Mouse (Mus musculus) myocyte (in vitro differentiated cells): Measurements from ENCODE around the gene Arrb1. TPM values are rescaled to one million over a fixed set of nuclear protein-coding genes. Genes with fewer than 3 reads are reported as not detected.

Experiments used
- H3K27me3 ChIP-seq: one replicate; pipeline ENCODE4 v1.6.1; 2011; ENCODE audit not compliant: control insufficient read depth, insufficient read depth, insufficient read length
- H3K36me3 ChIP-seq: one replicate; pipeline ENCODE4 v1.6.1; 2011; ENCODE audit not compliant: control insufficient read depth, insufficient read depth
- H3K4me2 ChIP-seq: one replicate; pipeline ENCODE4 v1.6.1; 2011; ENCODE audit warnings: low read depth, control low read depth
- H3K4me3 ChIP-seq: one replicate; pipeline ENCODE4 v1.5.1; 2011; ENCODE audit warnings: mild to moderate bottlenecking, control low read depth, moderate library complexity
- H3K79me2 ChIP-seq: one replicate; pipeline ENCODE4 v1.6.1; 2011; ENCODE audit not compliant: control insufficient read depth, insufficient read depth
- H3ac ChIP-seq: one replicate; pipeline ENCODE4 v1.6.1; 2011; ENCODE audit not compliant: control insufficient read depth, insufficient read length
- CEBPB ChIP-seq: IDR thresholded peaks from 2 replicates; pipeline ENCODE4 v1.6.1; 2011; ENCODE audit warnings: mild to moderate bottlenecking, moderate library complexity; ENCODE audit not compliant: poor library complexity, insufficient read depth, severe bottlenecking
- E2F4 ChIP-seq: IDR thresholded peaks from one replicate; pipeline ENCODE4 v1.6.1; 2011; ENCODE audit warnings: mild to moderate bottlenecking, control low read depth, moderate library complexity; ENCODE audit not compliant: insufficient read depth
- MAX ChIP-seq: IDR thresholded peaks from one replicate; pipeline ENCODE4 v1.6.1; 2011; ENCODE audit warnings: low read depth, mild to moderate bottlenecking, control low read depth
- MYOD1 ChIP-seq, 3 experiments: IDR thresholded peaks; one replicate each; pipeline ENCODE4 v1.6.1; 2011; ENCODE audit warnings: control low read depth in 2 of 3, low read depth in 2 of 3, mild to moderate bottlenecking in 2 of 3, moderate library complexity in 1 of 3; ENCODE audit not compliant: insufficient read length in 2 of 3, control insufficient read depth in 1 of 3
- MYOG ChIP-seq, 3 experiments: IDR thresholded peaks; one replicate each; pipeline ENCODE4 v1.6.1; 2011; ENCODE audit warnings: control low read depth in 2 of 3, low read depth in 2 of 3, mild to moderate bottlenecking in 2 of 3; ENCODE audit not compliant: insufficient read length in 2 of 3, control insufficient read depth in 1 of 3, insufficient read depth in 1 of 3
- POLR2A ChIP-seq: IDR thresholded peaks from one replicate; pipeline ENCODE4 v1.6.1; 2011; ENCODE audit warnings: low read depth, mild to moderate bottlenecking, control low read depth, moderate library complexity; ENCODE audit not compliant: insufficient read length
- POLR2AphosphoS2 ChIP-seq: IDR thresholded peaks from one replicate; pipeline ENCODE4 v1.6.1; 2011; ENCODE audit warnings: low read depth, control low read depth; ENCODE audit not compliant: insufficient read length
- REST ChIP-seq: IDR thresholded peaks from one replicate; pipeline ENCODE4 v1.6.1; 2011; ENCODE audit warnings: mild to moderate bottlenecking, control low read depth, moderate library complexity; ENCODE audit not compliant: insufficient read depth, insufficient read length
- SRF ChIP-seq: IDR thresholded peaks from one replicate; pipeline ENCODE4 v1.6.1; 2011; ENCODE audit warnings: low read depth; ENCODE audit not compliant: control insufficient read depth, insufficient read length
- TCF12 ChIP-seq: IDR thresholded peaks from one replicate; pipeline ENCODE4 v1.6.1; 2011; ENCODE audit warnings: mild to moderate bottlenecking, control low read depth; ENCODE audit not compliant: poor library complexity, insufficient read depth, severe bottlenecking
- TCF3 ChIP-seq: IDR thresholded peaks from one replicate; pipeline ENCODE4 v1.6.1; 2011; ENCODE audit warnings: low read depth, control low read depth; ENCODE audit not compliant: insufficient read length
- USF1 ChIP-seq: IDR thresholded peaks from one replicate; pipeline ENCODE4 v1.6.1; 2011; ENCODE audit warnings: low read depth, mild to moderate bottlenecking, control low read depth, moderate library complexity
- polyA plus RNA-seq: library from polyadenylated mRNA; unstranded; fragments of >200 nt; fragmentation: generic; extraction: Trizol; gene quantifications from one replicate; pipeline ENCODE4 v1.2.1, GENCODE M21; 2012; ENCODE audit warnings: missing spikeins

Gene Arrb1
- polyA plus RNA-seq, 1 experiment = 5.1 TPM

- no peaks in the 10 kb centered on the region for H3K79me2 ChIP-seq
- peaks cover 6% of the 10 kb centered on the region for H3K27me3 ChIP-seq
- H3K4me3 ChIP-seq = no peak overlapping the region
- H3K4me2 ChIP-seq = no peak overlapping the region
- no peak for TF ChIP-seq E2F4
- no peak for TF ChIP-seq TCF3
- H3K36me3 ChIP-seq = no peaks in the 10 kb centered on the region
- H3ac ChIP-seq = no peak overlapping the region
Measured at GRCm38 (mm10) chr7:99633966-99634665, 98.8 kb downstream of the Arrb1 start.

GRCm38 (mm10) chr7:99641245-99641644, 106.0 kb downstream of the Arrb1 start:
- Histone ChIP-seq H3K4me2 (no peak overlapping the region), H3ac (no peak overlapping the region), H3K36me3 (no peaks in the 10 kb centered on the region), H3K4me3 (no peak overlapping the region), H3K79me2 (no peaks in the 10 kb centered on the region), H3K27me3 (peaks cover 5% of the 10 kb centered on the region)
- no peak for TF ChIP-seq REST
- no peak for TF ChIP-seq TCF12
- no peak for TF ChIP-seq E2F4
- TF ChIP-seq MYOG (IDR thresholded peaks at IDR 0.05; ENCODE audit: control insufficient read depth in 1 of 3, insufficient read depth in 1 of 3, insufficient read length in 2 of 3, low read depth in 2 of 3) = no peak
- no peak for TF ChIP-seq MAX
- no peak for TF ChIP-seq MYOD1 (IDR thresholded peaks at IDR 0.05; ENCODE audit: control insufficient read depth in 1 of 3, insufficient read length in 2 of 3, low read depth in 2 of 3)
- TF ChIP-seq POLR2AphosphoS2 = no peak
- TF ChIP-seq POLR2A = no peak
- no peak for TF ChIP-seq TCF3
- TF ChIP-seq USF1 = no peak

- TF ChIP-seq TCF3 (no peak), SRF (no peak), MYOG (IDR thresholded peaks at IDR 0.05; ENCODE audit: control insufficient read depth in 1 of 3, insufficient read depth in 1 of 3, insufficient read length in 2 of 3, low read depth in 2 of 3) (no peak), USF1 (no peak), TCF12 (no peak), REST (no peak), POLR2A (no peak), POLR2AphosphoS2 (no peak), CEBPB (no peak), MAX (no peak), E2F4 (no peak)
- Histone ChIP-seq H3K4me2 (no peak overlapping the region), H3ac (no peak overlapping the region), H3K79me2 (no peaks in the 10 kb centered on the region), H3K4me3 (no peak overlapping the region), H3K36me3 (no peaks in the 10 kb centered on the region), H3K27me3 (peaks cover 5% of the 10 kb centered on the region)
Measured at GRCm38 (mm10) chr7:99642078-99642477, 106.8 kb downstream of the Arrb1 start.

GRCm38 (mm10) chr7:99644701-99645100, 109.4 kb downstream of the Arrb1 start:
- Histone ChIP-seq H3K79me2 (no peaks in the 10 kb centered on the region), H3K27me3 (peaks cover 5% of the 10 kb centered on the region), H3K36me3 (no peaks in the 10 kb centered on the region), H3K4me3 (no peak overlapping the region), H3K4me2 (no peak overlapping the region), H3ac (no peak overlapping the region)
- no peak for TF ChIP-seq USF1
- no peak for TF ChIP-seq CEBPB
- TF ChIP-seq POLR2AphosphoS2 = no peak
- TF ChIP-seq REST = no peak
- TF ChIP-seq MYOD1 (IDR thresholded peaks at IDR 0.05; ENCODE audit: control insufficient read depth in 1 of 3, insufficient read length in 2 of 3, low read depth in 2 of 3) = no peak
- TF ChIP-seq POLR2A = no peak
- TF ChIP-seq TCF3 = no peak
- TF ChIP-seq TCF12 = no peak
- no peak for TF ChIP-seq MAX
- no peak for TF ChIP-seq E2F4
- TF ChIP-seq MYOG (IDR thresholded peaks at IDR 0.05; ENCODE audit: control insufficient read depth in 1 of 3, insufficient read depth in 1 of 3, insufficient read length in 2 of 3, low read depth in 2 of 3) = no peak
- no peak for TF ChIP-seq SRF

GRCm38 (mm10) chr7:99648623-99649022, 113.4 kb downstream of the Arrb1 start:
- no peaks in the 10 kb centered on the region for H3K27me3 ChIP-seq
- H3K4me3 ChIP-seq = no peak overlapping the region
- H3K4me2 ChIP-seq = no peak overlapping the region
- H3K36me3 ChIP-seq = no peaks in the 10 kb centered on the region
- TF ChIP-seq REST (peak; percentile 75), TCF3 (no peak)
- no peak overlapping the region for H3ac ChIP-seq
- no peaks in the 10 kb centered on the region for H3K79me2 ChIP-seq

GRCm38 (mm10) chr7:99649585-99649984, 114.3 kb downstream of the Arrb1 start:
- TF ChIP-seq E2F4 (no peak), USF1 (no peak), REST (no peak), MAX (no peak), MYOG (IDR thresholded peaks at IDR 0.05; ENCODE audit: control insufficient read depth in 1 of 3, insufficient read depth in 1 of 3, insufficient read length in 2 of 3, low read depth in 2 of 3) (no peak), MYOD1 (IDR thresholded peaks at IDR 0.05; ENCODE audit: control insufficient read depth in 1 of 3, insufficient read length in 2 of 3, low read depth in 2 of 3) (no peak), TCF12 (no peak), POLR2AphosphoS2 (no peak), POLR2A (no peak), CEBPB (no peak), SRF (no peak), TCF3 (no peak)
- no peak overlapping the region for H3ac ChIP-seq
- H3K4me3 ChIP-seq = no peak overlapping the region

More at GRCm38 (mm10) chr7:99649585-99649984, 114.3 kb downstream of the Arrb1 start:
- H3K79me2 ChIP-seq = no peaks in the 10 kb centered on the region
- no peaks in the 10 kb centered on the region for H3K27me3 ChIP-seq
- no peaks in the 10 kb centered on the region for H3K36me3 ChIP-seq
- no peak overlapping the region for H3K4me2 ChIP-seq
